Mouse (Mus musculus): ENCODE data around the gene Dcst2.

- TF ChIP-seq CTCF (IDR thresholded peaks at IDR 0.05; ENCODE audit: low read depth) (no peak), EP300 (IDR thresholded peaks at IDR 0.05; ENCODE audit: low read depth) (peak; percentile 83)
Observed at GRCm38 (mm10) chr3:89425876-89426275, 64.1 kb downstream of the Dcst2 start.

All from liver, embryonic 14.5 days (tissue).